Mouse (Mus musculus): ENCODE measurements around the gene Fam102a. TPM values are rescaled to one million over a fixed set of nuclear protein-coding genes. Genes with fewer than 3 reads are reported as not detected.

Fam102a gene
- polyA plus RNA-seq, 1 experiment from 2014 or later: 6.7 TPM

- H3K4me1 ChIP-seq (ENCODE audit: control insufficient read depth, insufficient read depth, low read length): peaks cover 40% of the 10 kb centered on the region
- no peak for ATAC-seq (ENCODE audit: low read depth)
- H3K9ac ChIP-seq (replicated peaks; ENCODE audit: low read depth, low read length): peak overlapping the region; percentile 94
- no peaks in the 10 kb centered on the region for H3K27me3 ChIP-seq (ENCODE audit: control insufficient read depth, insufficient read depth, low read length)
- 11% methylated on average over 9 of the region's 9 CpGs for WGBS
- peak overlapping the region; percentile 86 for H3K4me3 ChIP-seq (ENCODE audit: low read depth, low read length)
- no peaks in the 10 kb centered on the region for H3K9me3 ChIP-seq (ENCODE audit: control insufficient read depth, low read length)
- H3K36me3 ChIP-seq (ENCODE audit: control insufficient read depth, insufficient read depth, low read length): no peaks in the 10 kb centered on the region
- no peak overlapping the region for H3K27ac ChIP-seq (ENCODE audit: low read depth, low read length)
- peak overlapping the region; percentile 82 for H3K4me2 ChIP-seq (ENCODE audit: low read depth, low read length)
Observed at GRCm38 (mm10) chr2:32537360-32537905, 2.3 kb downstream of the Fam102a start.

- H3K9me3 ChIP-seq (ENCODE audit: control insufficient read depth, low read length): no peaks in the 10 kb centered on the region
- 68% methylated on average over 5 of the region's 5 CpGs for WGBS
- H3K4me1 ChIP-seq (ENCODE audit: control insufficient read depth, insufficient read depth, low read length): peaks cover 41% of the 10 kb centered on the region
- no peak overlapping the region for H3K27ac ChIP-seq (ENCODE audit: low read depth, low read length)
- peak overlapping the region; percentile 82 for H3K4me2 ChIP-seq (ENCODE audit: low read depth, low read length)
- no peaks in the 10 kb centered on the region for H3K27me3 ChIP-seq (ENCODE audit: control insufficient read depth, insufficient read depth, low read length)
- H3K9ac ChIP-seq (replicated peaks; ENCODE audit: low read depth, low read length): peak overlapping the region; percentile 32; the same call in 1 of the 2 replicates
- H3K4me3 ChIP-seq (ENCODE audit: low read depth, low read length): peak overlapping the region; percentile 86
- H3K36me3 ChIP-seq (ENCODE audit: control insufficient read depth, insufficient read depth, low read length): no peaks in the 10 kb centered on the region
- ATAC-seq (ENCODE audit: low read depth): no peak
Observed at GRCm38 (mm10) chr2:32537941-32538340, 2.8 kb downstream of the Fam102a start.

DNA sequence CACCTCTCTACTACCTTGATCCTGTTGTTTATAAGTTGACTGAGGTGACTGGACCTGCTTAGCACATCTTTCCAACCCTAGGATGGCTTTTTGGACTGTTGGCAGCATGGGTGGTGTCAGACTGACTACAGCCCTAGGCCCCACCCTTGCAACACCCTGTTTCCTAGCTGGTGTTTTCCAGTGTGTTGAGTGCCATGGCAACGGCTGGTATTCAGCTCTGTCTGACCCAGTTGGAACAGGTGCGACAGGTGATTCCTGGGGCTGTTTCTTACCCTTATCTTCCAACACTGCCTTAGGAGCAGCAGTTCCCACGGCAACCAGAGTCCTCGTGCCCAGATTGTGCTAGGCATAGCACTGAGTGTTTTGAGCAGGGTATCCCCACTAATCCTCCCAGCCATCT lies 3.3 kb downstream of the Fam102a start:
- 74% methylated on average over 4 of the region's 4 CpGs for WGBS
- H3K9me3 ChIP-seq (ENCODE audit: control insufficient read depth, low read length): no peaks in the 10 kb centered on the region
- H3K27me3 ChIP-seq (ENCODE audit: control insufficient read depth, insufficient read depth, low read length): no peaks in the 10 kb centered on the region
- H3K9ac ChIP-seq (replicated peaks; ENCODE audit: low read depth, low read length): peak overlapping the region; percentile 32; the same call in 1 of the 2 replicates
- H3K4me2 ChIP-seq (ENCODE audit: low read depth, low read length): peak overlapping the region; percentile 82
- H3K4me3 ChIP-seq (ENCODE audit: low read depth, low read length): no peak overlapping the region; the same call in 1 of the 2 replicates
- no peaks in the 10 kb centered on the region for H3K36me3 ChIP-seq (ENCODE audit: control insufficient read depth, insufficient read depth, low read length)
- H3K4me1 ChIP-seq (ENCODE audit: control insufficient read depth, insufficient read depth, low read length): peaks cover 43% of the 10 kb centered on the region
- ATAC-seq (ENCODE audit: low read depth): no peak
- no peak overlapping the region for H3K27ac ChIP-seq (ENCODE audit: low read depth, low read length)

DNA sequence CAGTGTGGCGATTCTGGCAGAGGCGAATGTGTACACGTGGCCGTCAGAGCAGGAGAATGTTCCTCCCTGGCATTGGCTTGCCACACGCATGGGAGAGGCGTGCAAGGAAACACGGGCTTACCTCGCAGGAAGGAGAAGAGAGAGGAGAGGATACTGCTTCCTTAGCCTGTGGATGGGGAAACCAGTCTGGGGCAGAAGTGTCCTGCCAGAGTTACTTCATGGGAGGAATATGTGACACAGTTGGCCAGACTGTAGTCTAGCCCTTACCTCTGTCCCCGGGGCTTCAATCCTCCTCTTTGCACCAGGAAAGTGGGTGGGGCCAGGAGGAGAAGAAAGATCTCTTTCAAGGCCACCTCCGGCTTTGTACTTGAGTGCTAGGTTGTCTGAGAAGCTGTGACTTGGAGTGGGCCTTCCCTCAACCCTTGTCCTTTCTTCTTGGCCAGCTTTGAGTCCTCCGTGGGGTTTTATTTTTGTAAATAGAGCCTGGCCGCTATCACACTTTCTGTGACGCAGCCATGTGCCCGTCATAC lies 4.4 kb downstream of the Fam102a start:
- Histone ChIP-seq H3K4me2 (ENCODE audit: low read depth, low read length) (no peak overlapping the region; the same call in 1 of the 2 replicates), H3K4me3 (ENCODE audit: low read depth, low read length) (no peak overlapping the region), H3K9ac (replicated peaks; ENCODE audit: low read depth, low read length) (no peak overlapping the region), H3K9me3 (ENCODE audit: control insufficient read depth, low read length) (no peaks in the 10 kb centered on the region), H3K27me3 (ENCODE audit: control insufficient read depth, insufficient read depth, low read length) (no peaks in the 10 kb centered on the region), H3K36me3 (ENCODE audit: control insufficient read depth, insufficient read depth, low read length) (no peaks in the 10 kb centered on the region), H3K4me1 (ENCODE audit: control insufficient read depth, insufficient read depth, low read length) (peaks cover 36% of the 10 kb centered on the region), H3K27ac (ENCODE audit: low read depth, low read length) (no peak overlapping the region)
- ATAC-seq (ENCODE audit: low read depth): no peak
- 82% methylated on average over 14 of the region's 14 CpGs for WGBS

- Histone ChIP-seq H3K27me3 (ENCODE audit: control insufficient read depth, insufficient read depth, low read length) (no peaks in the 10 kb centered on the region), H3K4me3 (ENCODE audit: low read depth, low read length) (no peak overlapping the region), H3K27ac (ENCODE audit: low read depth, low read length) (no peak overlapping the region), H3K4me2 (ENCODE audit: low read depth, low read length) (no peak overlapping the region), H3K9ac (replicated peaks; ENCODE audit: low read depth, low read length) (no peak overlapping the region), H3K9me3 (ENCODE audit: control insufficient read depth, low read length) (no peaks in the 10 kb centered on the region), H3K4me1 (ENCODE audit: control insufficient read depth, insufficient read depth, low read length) (peaks cover 33% of the 10 kb centered on the region), H3K36me3 (ENCODE audit: control insufficient read depth, insufficient read depth, low read length) (no peaks in the 10 kb centered on the region)
- no peak for ATAC-seq (ENCODE audit: low read depth)
- WGBS: 91% methylated on average over 2 of the region's 2 CpGs
Observed at GRCm38 (mm10) chr2:32541333-32541908, 6.3 kb downstream of the Fam102a start.

DNA sequence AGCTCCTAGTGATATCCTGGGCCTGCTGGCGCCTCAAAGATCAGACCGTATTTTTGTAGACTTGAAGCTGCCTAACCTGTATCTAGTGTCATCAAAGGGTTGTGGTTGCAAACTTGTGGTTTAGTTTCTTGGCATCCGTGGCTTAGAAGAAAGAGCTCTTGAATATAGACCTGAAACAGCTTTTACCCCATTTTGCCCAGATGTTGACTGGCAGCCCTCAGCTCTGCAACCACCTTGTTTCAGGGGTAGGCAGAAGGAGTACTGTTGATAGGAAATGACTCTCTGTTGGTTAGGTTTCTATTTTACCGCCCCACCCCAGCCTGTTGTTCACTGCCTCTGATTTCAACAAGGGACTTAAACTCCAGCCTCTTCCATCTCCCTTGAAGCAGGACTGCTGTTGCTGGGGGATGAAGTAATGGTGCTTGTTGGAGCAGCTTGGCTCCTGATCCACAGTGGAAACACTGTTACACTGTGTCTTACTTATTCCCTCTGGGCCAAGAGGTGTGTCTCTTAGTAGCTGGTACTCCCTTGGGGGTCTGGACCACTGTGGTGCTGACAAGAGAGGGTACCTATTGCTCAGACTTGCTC lies 6.9 kb downstream of the Fam102a start:
- Histone ChIP-seq H3K27ac (ENCODE audit: low read depth, low read length) (no peak overlapping the region), H3K27me3 (ENCODE audit: control insufficient read depth, insufficient read depth, low read length) (no peaks in the 10 kb centered on the region), H3K4me2 (ENCODE audit: low read depth, low read length) (no peak overlapping the region), H3K4me3 (ENCODE audit: low read depth, low read length) (no peak overlapping the region), H3K4me1 (ENCODE audit: control insufficient read depth, insufficient read depth, low read length) (peaks cover 27% of the 10 kb centered on the region), H3K36me3 (ENCODE audit: control insufficient read depth, insufficient read depth, low read length) (no peaks in the 10 kb centered on the region), H3K9me3 (ENCODE audit: control insufficient read depth, low read length) (no peaks in the 10 kb centered on the region), H3K9ac (replicated peaks; ENCODE audit: low read depth, low read length) (no peak overlapping the region)
- WGBS: 95% methylated on average over 4 of the region's 4 CpGs
- ATAC-seq (ENCODE audit: low read depth): no peak

GRCm38 (mm10) chr2:32543031-32543449 lies 7.9 kb downstream of the Fam102a start:
- WGBS: 81% methylated on average over 3 of the region's 3 CpGs
- Histone ChIP-seq H3K9me3 (ENCODE audit: control insufficient read depth, low read length) (no peaks in the 10 kb centered on the region), H3K27me3 (ENCODE audit: control insufficient read depth, insufficient read depth, low read length) (no peaks in the 10 kb centered on the region), H3K27ac (ENCODE audit: low read depth, low read length) (no peak overlapping the region), H3K9ac (replicated peaks; ENCODE audit: low read depth, low read length) (no peak overlapping the region), H3K4me3 (ENCODE audit: low read depth, low read length) (no peak overlapping the region), H3K36me3 (ENCODE audit: control insufficient read depth, insufficient read depth, low read length) (no peaks in the 10 kb centered on the region), H3K4me1 (ENCODE audit: control insufficient read depth, insufficient read depth, low read length) (peaks cover 17% of the 10 kb centered on the region), H3K4me2 (ENCODE audit: low read depth, low read length) (no peak overlapping the region)
- no peak for ATAC-seq (ENCODE audit: low read depth)

- H3K27me3 ChIP-seq (ENCODE audit: control insufficient read depth, insufficient read depth, low read length): no peaks in the 10 kb centered on the region
- peaks cover 10% of the 10 kb centered on the region; the same call in 1 of the 2 replicates for H3K4me1 ChIP-seq (ENCODE audit: control insufficient read depth, insufficient read depth, low read length)
- no peak overlapping the region for H3K27ac ChIP-seq (ENCODE audit: low read depth, low read length)
- H3K4me3 ChIP-seq (ENCODE audit: low read depth, low read length): no peak overlapping the region
- H3K36me3 ChIP-seq (ENCODE audit: control insufficient read depth, insufficient read depth, low read length): no peaks in the 10 kb centered on the region
- H3K4me2 ChIP-seq (ENCODE audit: low read depth, low read length): no peak overlapping the region
- no peaks in the 10 kb centered on the region for H3K9me3 ChIP-seq (ENCODE audit: control insufficient read depth, low read length)
- ATAC-seq (ENCODE audit: low read depth): no peak
- no peak overlapping the region for H3K9ac ChIP-seq (replicated peaks; ENCODE audit: low read depth, low read length)
- 86% methylated on average over 1 of the region's 1 CpGs for WGBS
Observed at GRCm38 (mm10) chr2:32546951-32547350, 11.8 kb downstream of the Fam102a start.

DNA sequence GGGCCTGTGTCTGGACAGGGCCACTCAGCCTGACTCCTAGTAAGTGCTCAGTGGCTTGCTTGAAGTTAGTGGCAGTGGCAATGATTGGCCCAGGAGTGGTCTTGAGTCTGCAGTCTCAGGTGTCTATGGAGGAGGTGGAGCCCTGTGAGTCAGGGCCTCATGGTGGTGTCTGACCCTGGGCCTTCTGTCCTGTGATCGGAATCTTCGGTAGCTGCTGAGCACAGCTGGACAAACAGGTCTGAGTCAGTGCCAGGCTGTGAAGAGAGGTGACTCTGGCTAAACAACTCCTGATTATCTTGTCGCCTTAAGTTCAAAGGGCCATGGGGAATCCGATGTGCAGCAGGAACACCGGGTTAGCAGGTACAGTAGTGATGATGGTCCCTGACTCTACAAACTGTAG lies 12.2 kb downstream of the Fam102a start:
- ATAC-seq (ENCODE audit: low read depth): no peak
- Histone ChIP-seq H3K4me2 (ENCODE audit: low read depth, low read length) (no peak overlapping the region), H3K27ac (ENCODE audit: low read depth, low read length) (no peak overlapping the region)

More for the DNA sequence above, 12.2 kb downstream of the Fam102a start:
- Histone ChIP-seq H3K4me3 (ENCODE audit: low read depth, low read length) (no peak overlapping the region), H3K9ac (replicated peaks; ENCODE audit: low read depth, low read length) (no peak overlapping the region), H3K27me3 (ENCODE audit: control insufficient read depth, insufficient read depth, low read length) (no peaks in the 10 kb centered on the region), H3K36me3 (ENCODE audit: control insufficient read depth, insufficient read depth, low read length) (no peaks in the 10 kb centered on the region), H3K9me3 (ENCODE audit: control insufficient read depth, low read length) (no peaks in the 10 kb centered on the region), H3K4me1 (ENCODE audit: control insufficient read depth, insufficient read depth, low read length) (peaks cover 10% of the 10 kb centered on the region; the same call in 1 of the 2 replicates)
- 93% methylated on average over 5 of the region's 5 CpGs for WGBS
